Mouse (Mus musculus): ENCODE results near the gene Vmn1r226.

Vmn1r226 gene

GRCm38 (mm10) chr17:20682543-20682942, at the start of gene Vmn1r226:
Vmn1r226 (plus strand) TSS chr17:20682843.
- DNase-seq, result no peak

DNA sequence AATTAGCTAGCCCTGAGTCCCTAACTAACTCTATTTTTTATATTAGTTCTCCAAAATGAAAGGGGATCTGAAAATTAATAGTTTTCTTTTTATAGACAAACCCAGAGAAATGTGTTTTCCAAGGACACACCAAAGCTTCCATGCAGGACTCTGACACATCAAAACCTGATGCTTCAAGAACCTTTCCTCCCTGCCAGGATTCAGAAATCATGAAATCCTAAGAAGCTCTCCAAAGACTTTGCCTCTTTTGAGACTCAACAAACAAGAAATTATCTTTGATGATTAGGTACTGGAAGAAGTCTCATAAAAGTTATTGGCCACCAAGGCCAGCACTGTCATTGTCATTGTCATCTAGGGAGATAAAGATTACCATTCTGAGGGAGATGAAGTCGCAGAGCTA, 46.9 kb downstream of the Vmn1r226 start, which contains the start of gene Vmn1r227:
Gene Vmn1r227, plus strand, starts transcription at position 301 of the 400 bp plus-strand sequence.
- DNase-seq, result no peak
